Mouse (Mus musculus): ENCODE measurements around the gene Ssxb10. TPM values are rescaled to one million over a fixed set of nuclear protein-coding genes. Genes with fewer than 3 reads are reported as not detected.
"Not testable (repeated sequence)": the region's sequence is repeated elsewhere in the genome, so short reads cannot be mapped to it uniquely, and the experiment has no call there.

Gene Ssxb10
- not detected in 2 replicates for polyA plus RNA-seq (2012)

DNA sequence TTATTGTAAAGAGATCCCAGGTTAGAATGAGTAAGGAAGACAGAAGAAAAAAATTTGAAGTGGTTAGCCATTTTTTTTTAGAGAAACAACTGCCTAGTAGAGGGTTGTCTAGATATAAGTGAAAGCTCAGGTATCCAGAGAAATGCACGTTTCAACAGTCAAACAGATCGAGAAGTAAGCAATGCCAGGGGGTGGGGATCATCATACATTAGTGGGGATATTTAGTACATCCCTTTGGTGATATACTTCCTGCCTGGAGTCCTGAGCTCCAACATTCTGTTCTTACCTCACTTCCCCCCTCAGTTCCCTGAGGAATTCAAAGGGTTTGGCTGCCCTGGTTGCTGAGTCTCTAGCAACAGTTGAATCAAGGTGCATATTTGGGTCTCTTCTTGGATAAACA lies at the start of gene Ssxb10:
TSS of gene Ssxb10 (plus strand) at position 301 of the 400 bp plus-strand sequence.
- Histone ChIP-seq H3K36me3 (ENCODE audit: control insufficient read depth) (no peaks in the 10 kb centered on the region), H3K27me3 (ENCODE audit: control insufficient read depth) (no peaks in the 10 kb centered on the region), H3K9me3 (ENCODE audit: control insufficient read depth, low read length) (peaks cover 8% of the 10 kb centered on the region), H3K4me1 (ENCODE audit: control insufficient read depth) (no peaks in the 10 kb centered on the region), H3K4me3 (replicated peaks) (no peak within 1 kb of the TSS)
- TF ChIP-seq GATA1 (IDR thresholded peaks at IDR 0.05; ENCODE audit: low read length) (no peak), TAL1 (IDR thresholded peaks at IDR 0.05; ENCODE audit: low read length) (no peak)

DNA sequence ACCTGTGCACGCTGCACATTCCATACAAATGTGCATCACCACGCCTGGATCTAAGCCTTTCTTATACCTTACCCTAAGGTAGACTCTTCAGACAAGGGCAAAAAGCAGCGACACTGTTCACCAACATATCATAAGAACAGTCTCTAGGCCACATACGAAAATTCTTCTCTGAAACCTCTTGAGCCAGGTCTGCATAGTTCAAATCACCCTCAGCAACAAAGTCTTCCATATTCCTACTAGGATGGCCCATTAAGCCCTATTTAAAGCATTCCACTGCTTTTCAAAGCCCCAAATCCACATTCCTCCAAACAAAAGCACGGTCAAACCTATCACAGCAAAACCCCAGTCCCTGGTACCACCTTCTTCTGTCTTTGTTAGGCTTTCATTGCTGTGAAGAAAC lies 38.6 kb upstream of the Ssxb10 start:
- no peaks in the 10 kb centered on the region for H3K27me3 ChIP-seq (ENCODE audit: control insufficient read depth)
- H3K4me1 ChIP-seq (ENCODE audit: control insufficient read depth): no peaks in the 10 kb centered on the region
- no peaks in the 10 kb centered on the region for H3K36me3 ChIP-seq (ENCODE audit: control insufficient read depth)
- TF ChIP-seq TAL1 (IDR thresholded peaks at IDR 0.05; ENCODE audit: low read length): no peak
- TF ChIP-seq GATA1 (IDR thresholded peaks at IDR 0.05; ENCODE audit: low read length): no peak
- H3K9me3 ChIP-seq (ENCODE audit: control insufficient read depth, low read length): no peaks in the 10 kb centered on the region
- H3K4me3 ChIP-seq (replicated peaks): no peak overlapping the region

DNA sequence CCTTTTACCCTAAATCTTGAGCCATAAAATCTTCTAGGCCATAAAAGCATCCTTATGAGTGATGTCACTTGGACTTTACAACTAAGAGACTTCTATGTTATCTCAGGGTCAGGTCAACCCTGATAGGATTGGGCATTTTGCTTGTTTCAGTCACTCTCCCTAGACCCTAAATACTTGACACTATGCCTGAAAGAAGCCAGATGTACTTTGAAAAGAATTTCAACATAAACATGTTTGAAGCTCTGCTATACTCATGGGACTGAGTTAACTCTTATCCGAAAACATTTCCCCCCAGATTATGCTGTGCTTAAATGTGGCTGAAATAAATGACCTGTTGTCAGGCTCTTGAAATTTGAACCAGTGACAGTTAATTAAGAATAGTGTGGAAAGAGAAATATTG lies 17.9 kb upstream of the Ssxb10 start:
- no peak for TF ChIP-seq TAL1 (IDR thresholded peaks at IDR 0.05; ENCODE audit: low read length)
- TF ChIP-seq GATA1 (IDR thresholded peaks at IDR 0.05; ENCODE audit: low read length): no peak
- H3K36me3 ChIP-seq (ENCODE audit: control insufficient read depth): no peaks in the 10 kb centered on the region
- no peaks in the 10 kb centered on the region for H3K27me3 ChIP-seq (ENCODE audit: control insufficient read depth)
- no peaks in the 10 kb centered on the region for H3K9me3 ChIP-seq (ENCODE audit: control insufficient read depth, low read length)
- H3K4me1 ChIP-seq (ENCODE audit: control insufficient read depth): no peaks in the 10 kb centered on the region
- H3K4me3 ChIP-seq (replicated peaks): no peak overlapping the region

DNA sequence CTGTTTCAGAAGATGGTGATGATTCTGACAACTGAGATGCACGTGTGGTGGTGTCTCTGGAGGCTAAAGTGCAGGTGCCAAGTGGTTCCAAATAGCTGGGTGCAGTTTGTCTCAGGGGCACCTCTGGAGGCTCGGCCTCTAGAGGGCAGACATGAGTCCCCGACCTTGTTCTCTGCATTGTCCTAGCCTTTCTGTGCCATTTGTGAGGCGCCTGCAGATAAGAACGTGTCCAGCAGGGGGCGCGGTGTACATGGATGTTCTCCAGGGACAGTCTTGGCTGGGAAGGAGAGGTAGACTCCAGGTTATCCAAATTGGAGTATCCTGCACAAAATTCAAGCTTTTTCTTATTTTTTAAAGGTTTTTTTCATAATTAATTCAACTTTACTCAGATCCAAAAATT lies 12.3 kb upstream of the Ssxb10 start:
- H3K4me3 ChIP-seq (replicated peaks); H3K9me3 ChIP-seq (ENCODE audit: control insufficient read depth, low read length); H3K36me3 ChIP-seq (ENCODE audit: control insufficient read depth); H3K27me3 ChIP-seq (ENCODE audit: control insufficient read depth); H3K4me1 ChIP-seq (ENCODE audit: control insufficient read depth): not testable (repeated sequence)

GRCm38 (mm10) chrX:8366678-8367077 lies 39.5 kb downstream of the Ssxb10 start, which contains the start of gene Ssxb9:
TSS of gene Ssxb9 (plus strand) at chrX:8366978.
- not testable (repeated sequence) for H3K27me3 ChIP-seq (ENCODE audit: control insufficient read depth); H3K4me3 ChIP-seq (replicated peaks); H3K36me3 ChIP-seq (ENCODE audit: control insufficient read depth); H3K4me1 ChIP-seq (ENCODE audit: control insufficient read depth); H3K9me3 ChIP-seq (ENCODE audit: control insufficient read depth, low read length)

Other genes with a start within 250 kb of the Ssxb10 start
- 2.2 and 2.8 TPM in 2 replicates for gene Was, start 236.9 kb upstream of the Ssxb10 start, polyA plus RNA-seq (2012)
- gene Wdr13, start 194.5 kb upstream of the Ssxb10 start, polyA plus RNA-seq (2012): 0.95 and 1.1 TPM in 2 replicates
- 9.4 and 12.0 TPM in 2 replicates for gene Rbm3, start 181.5 kb upstream of the Ssxb10 start, polyA plus RNA-seq (2012)
- gene Tbc1d25, start 151.2 kb upstream of the Ssxb10 start, polyA plus RNA-seq (2012): 0.32 and 0.50 TPM in 2 replicates
- gene Ebp, start 133.9 kb upstream of the Ssxb10 start, polyA plus RNA-seq (2012): 0.47 and 0.57 TPM in 2 replicates
- 0.05 and 0.06 TPM in 2 replicates for gene Porcn, start 120.9 kb upstream of the Ssxb10 start, polyA plus RNA-seq (2012)
- gene Ftsj1, start 75.0 kb upstream of the Ssxb10 start, polyA plus RNA-seq (2012): 4.6 and 6.7 TPM in 2 replicates
- gene Slc38a5, start 56.3 kb upstream of the Ssxb10 start, polyA plus RNA-seq (2012): 21.1 and 28.4 TPM in 2 replicates
- gene Ssxb9, start 39.6 kb downstream of the Ssxb10 start, polyA plus RNA-seq (2012): not detected in 2 replicates
- gene Ssxb1, start 85.9 kb downstream of the Ssxb10 start, polyA plus RNA-seq (2012): not detected in 2 replicates
- gene Ssxb2, start 134.3 kb downstream of the Ssxb10 start, polyA plus RNA-seq (2012): not detected in 2 replicates
- not detected in 2 replicates for gene Gm14459, start 197.5 kb downstream of the Ssxb10 start, polyA plus RNA-seq (2012)
- not detected in 2 replicates for gene Ssxb6, start 220.8 kb downstream of the Ssxb10 start, polyA plus RNA-seq (2012)